Mouse (Mus musculus) G1E (cell line): ENCODE measurements around the gene Rtn4rl1.

Source experiments
- CTCF ChIP-seq: IDR thresholded peaks from 2 replicates; pipeline ENCODE4 v1.5.1; 2012; ENCODE audit warnings: low read depth, low read length, inconsistent platforms, mixed read lengths
- GATA1 ChIP-seq: IDR thresholded peaks from 2 replicates; pipeline ENCODE4 v1.6.1; 2012; ENCODE audit warnings: borderline replicate concordance, low read length, inconsistent platforms, mixed read lengths
- POLR2AphosphoS5 ChIP-seq: IDR thresholded peaks from 2 replicates; pipeline ENCODE4 v1.6.1; 2012; ENCODE audit warnings: low read depth, low read length, inconsistent platforms; ENCODE audit not compliant: insufficient replicate concordance
- TAL1 ChIP-seq: conservative IDR thresholded peaks from 2 replicates; pipeline ENCODE4 v1.6.1; 2012; ENCODE audit warnings: low read depth, low read length, inconsistent platforms, mixed read lengths

- TF ChIP-seq POLR2AphosphoS5 (no peak), CTCF (no peak), GATA1 (no peak), TAL1 (no peak)
Observed at GRCm38 (mm10) chr11:75160954-75161353, 32.6 kb upstream of the Rtn4rl1 start.
